Mouse (Mus musculus) E14TG2a.4 (cell line): Measurements from ENCODE around the gene Rcsd1.

Source experiments
- CTCF ChIP-seq: conservative IDR thresholded peaks from 2 replicates; pipeline ENCODE4 v1.5.1; 2014; ENCODE audit warnings: low read length
- POU5F1 ChIP-seq: IDR thresholded peaks from 2 replicates; pipeline ENCODE4 v1.6.1; 2014; ENCODE audit warnings: low read length, borderline replicate concordance

DNA sequence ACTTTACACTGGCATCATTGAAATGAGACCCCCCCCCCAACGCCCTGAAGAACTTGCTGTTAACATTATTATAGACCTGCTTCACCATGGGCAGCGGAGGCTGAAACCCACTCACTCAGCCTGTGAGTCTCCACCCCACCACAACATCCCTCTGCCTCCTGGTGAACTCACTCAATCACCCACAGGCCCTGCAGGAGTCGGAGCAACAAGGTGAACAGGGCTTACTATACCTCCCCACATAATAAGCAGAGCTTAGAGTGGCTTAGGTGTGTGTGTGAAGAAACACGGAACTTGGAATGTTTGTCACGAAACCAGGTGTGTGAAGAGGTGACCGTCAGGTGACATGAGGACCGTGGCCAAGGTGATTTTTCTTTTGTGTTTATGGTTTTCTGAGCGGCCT lies 32.4 kb upstream of the Rcsd1 start:
- TF ChIP-seq CTCF (no peak), POU5F1 (no peak)
